Comparison of ENCODE assay signal across 24 mouse cellular contexts in the genomic region with DNA sequence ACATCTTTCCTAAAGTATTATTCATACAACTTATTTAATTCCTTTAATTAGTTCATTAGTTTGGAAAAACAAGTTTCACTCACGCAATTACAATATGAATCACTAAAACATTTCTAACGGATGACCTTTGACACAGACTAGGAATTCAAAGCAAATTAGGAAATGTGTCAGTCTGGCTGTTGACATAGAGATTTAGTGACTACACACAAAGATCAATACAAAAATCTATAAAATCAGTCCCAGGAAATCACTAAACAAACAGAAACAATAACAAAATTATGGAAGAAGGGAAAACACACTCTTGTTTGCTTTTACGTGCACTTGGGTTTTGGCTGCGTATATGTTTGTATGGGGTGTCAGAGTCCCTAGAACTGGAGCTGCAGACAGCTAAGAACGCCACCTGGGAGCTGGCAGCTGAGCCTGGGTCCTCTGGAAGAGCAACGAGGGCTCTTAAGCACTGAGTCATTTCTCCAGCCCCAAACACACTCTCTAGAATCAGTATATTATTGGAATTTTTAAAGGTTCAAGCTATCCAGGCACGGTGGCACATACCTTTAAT. TPM values are rescaled to one million over a fixed set of nuclear protein-coding genes. Genes with fewer than 3 reads are reported as not detected.
DNase-seq lines count a peak whose midpoint lies in the region; ATAC-seq lines count a peak whose summit lies in the region.
"Had no signal": no experiment of that assay in that cellular context is flagged by ENCODE, and none has a peak within 500 bp of the region (broad histone marks: within the 10 kb centered on the region; RNA-seq: fewer than 3 reads in every experiment).

No protein-coding gene starts in this region.

- H3K4me2 ChIP-seq in liver, embryonic 11.5 days = no peak overlapping the region
- H3K4me2 ChIP-seq in liver, embryonic 13.5 days = no peak overlapping the region
- H3K4me2 ChIP-seq in liver, embryonic 16.5 days (ENCODE audit: low read depth, low read length) = no peak overlapping the region
- H3K4me2 ChIP-seq: embryonic facial prominence, embryonic 12.5 days; forebrain, embryonic 13.5 days; forebrain, embryonic 15.5 days had no signal

- no peaks in the 10 kb centered on the region for H3K9me3 ChIP-seq in heart, embryonic 10.5 days
- no peaks in the 10 kb centered on the region for H3K9me3 ChIP-seq in liver, embryonic 11.5 days (ENCODE audit: control insufficient read depth, low read length)
- no peaks in the 10 kb centered on the region for H3K9me3 ChIP-seq in liver, embryonic 13.5 days (replicated peaks)
- H3K9me3 ChIP-seq in liver, embryonic 16.5 days (replicated peaks; ENCODE audit: control insufficient read depth, low read length) = no peaks in the 10 kb centered on the region
- H3K9me3 ChIP-seq: embryonic facial prominence, embryonic 10.5 days; embryonic facial prominence, embryonic 12.5 days; forebrain, embryonic 13.5 days; forebrain, embryonic 15.5 days; G1E had no signal

- WGBS in heart, embryonic 10.5 days = 82% methylated on average over 7 of the region's 7 CpGs
- 81% methylated on average over 7 of the region's 7 CpGs for WGBS in liver, embryonic 11.5 days
- 77% methylated on average over 7 of the region's 7 CpGs for WGBS in liver, embryonic 13.5 days (ENCODE audit: insufficient replicate concordance)
- 77% methylated on average over 7 of the region's 7 CpGs for WGBS in liver, embryonic 16.5 days (ENCODE audit: insufficient replicate concordance)

- peak; percentile 65 for DNase-seq in heart, adult 11 months
- DNase-seq in heart, embryonic 10.5 days (ENCODE audit: low spot score) = no peak
- DNase-seq in liver, embryonic 11.5 days (ENCODE audit: low spot score) = no peak
- no peak for DNase-seq in liver, embryonic 13.5 days
- DNase-seq in gastrocnemius, postnatal 25 days = no peak
- no peak for DNase-seq in adrenal gland, adult 2 months
- DNase-seq in kidney, adult 18-20 months = no peak
- DNase-seq: adrenal gland, adult 8-10 months; adrenal gland, postnatal 14 days; adrenal gland, postnatal 36 days; B cell, adult 2 months; cerebellum, adult 11-12 months; cerebellum, adult 2 months; cerebellum, adult 9-10 months; cerebellum, postnatal 10 days; cerebellum, postnatal 25 days had no signal

- no peak overlapping the region for H3K27ac ChIP-seq in heart, embryonic 10.5 days
- peak overlapping the region; percentile 48; the same call in 1 of the 2 replicates for H3K27ac ChIP-seq in liver, embryonic 11.5 days (ENCODE audit: low read depth, low read length)
- peak overlapping the region; percentile 55 for H3K27ac ChIP-seq in liver, embryonic 13.5 days
- 0 out of 2 replicates have a peak overlapping the region, but pooled peaks have one; percentile 1 for H3K27ac ChIP-seq in liver, embryonic 16.5 days (ENCODE audit: low read length)
- H3K27ac ChIP-seq: embryonic facial prominence, embryonic 10.5 days; embryonic facial prominence, embryonic 12.5 days; forebrain, embryonic 13.5 days; forebrain, embryonic 15.5 days had no signal

- no peak overlapping the region for H3K4me3 ChIP-seq in heart, embryonic 10.5 days
- no peak overlapping the region for H3K4me3 ChIP-seq in liver, embryonic 11.5 days (ENCODE audit: low read depth, low read length)
- H3K4me3 ChIP-seq in liver, embryonic 13.5 days (replicated peaks) = no peak overlapping the region
- H3K4me3 ChIP-seq in liver, embryonic 16.5 days (ENCODE audit: low read depth, low read length) = no peak overlapping the region
- H3K4me3 ChIP-seq: embryonic facial prominence, embryonic 10.5 days; embryonic facial prominence, embryonic 12.5 days; forebrain, embryonic 13.5 days; forebrain, embryonic 15.5 days had no signal

- no peaks in the 10 kb centered on the region for H3K4me1 ChIP-seq in heart, embryonic 10.5 days
- H3K4me1 ChIP-seq in liver, embryonic 11.5 days (replicated peaks; ENCODE audit: control insufficient read depth, insufficient read depth, low read length) = no peaks in the 10 kb centered on the region
- H3K4me1 ChIP-seq in liver, embryonic 13.5 days (replicated peaks) = peaks cover 5% of the 10 kb centered on the region
- H3K4me1 ChIP-seq in liver, embryonic 16.5 days (ENCODE audit: control insufficient read depth, low read depth, low read length) = peaks cover 4% of the 10 kb centered on the region
- H3K4me1 ChIP-seq: embryonic facial prominence, embryonic 12.5 days; forebrain, embryonic 13.5 days; forebrain, embryonic 15.5 days had no signal

- no peak for ATAC-seq in liver, embryonic 11.5 days (replicated peaks; ENCODE audit: low FRiP score)
- no peak for ATAC-seq in liver, embryonic 13.5 days (ENCODE audit: low read depth)
- ATAC-seq in liver, embryonic 16.5 days (ENCODE audit: low read depth) = peak; percentile 54
- ATAC-seq: CD4-positive, CD25-positive, alpha-beta regulatory T cell, adult 4 months; forebrain, embryonic 13.5 days; forebrain, embryonic 15.5 days had no signal

- no peak overlapping the region for H3K9ac ChIP-seq in liver, embryonic 11.5 days (ENCODE audit: low read depth, low read length)
- H3K9ac ChIP-seq in liver, embryonic 13.5 days = no peak overlapping the region
- H3K9ac ChIP-seq in liver, embryonic 16.5 days (ENCODE audit: low read depth, low read length) = no peak overlapping the region
- H3K9ac ChIP-seq: embryonic facial prominence, embryonic 12.5 days; forebrain, embryonic 13.5 days; forebrain, embryonic 15.5 days had no signal

- 0 out of 2 replicates have a peak, but pooled peaks cover 3% of the 10 kb centered on the region for H3K36me3 ChIP-seq in heart, embryonic 10.5 days
- no peaks in the 10 kb centered on the region for H3K36me3 ChIP-seq in liver, embryonic 11.5 days (ENCODE audit: control insufficient read depth, insufficient read depth, low read length)
- peaks cover 17% of the 10 kb centered on the region; the same call in 1 of the 2 replicates for H3K36me3 ChIP-seq in liver, embryonic 13.5 days
- no peaks in the 10 kb centered on the region for H3K36me3 ChIP-seq in liver, embryonic 16.5 days (ENCODE audit: control insufficient read depth, insufficient read depth)
- H3K36me3 ChIP-seq: embryonic facial prominence, embryonic 10.5 days; embryonic facial prominence, embryonic 12.5 days; forebrain, embryonic 15.5 days had no signal

- no peaks in the 10 kb centered on the region for H3K27me3 ChIP-seq in heart, embryonic 10.5 days (ENCODE audit: insufficient read depth, poor library complexity, severe bottlenecking)
- no peaks in the 10 kb centered on the region for H3K27me3 ChIP-seq in liver, embryonic 11.5 days (replicated peaks; ENCODE audit: control insufficient read depth, insufficient read depth, low read length)
- H3K27me3 ChIP-seq in liver, embryonic 13.5 days = no peaks in the 10 kb centered on the region
- H3K27me3 ChIP-seq in liver, embryonic 16.5 days (ENCODE audit: control insufficient read depth, insufficient read depth, low read depth, low read length) = no peaks in the 10 kb centered on the region
- H3K27me3 ChIP-seq: CH12.LX; embryonic facial prominence, embryonic 12.5 days; forebrain, embryonic 13.5 days; forebrain, embryonic 15.5 days had no signal

RNA-seq across cellular contexts. Expression of gene Dcaf6, which starts 38.8 kb away (rescaled TPM):
- 8.7 and 11.8 TPM in 2 replicates for polyA plus RNA-seq in heart, embryonic 10.5 days (2016; fragmentation: Nextera tagmentation; extraction: Ambion mirVana)
- 15.9 and 18.0 TPM in 2 replicates for polyA plus RNA-seq in liver, embryonic 11.5 days (2014; fragmentation: Nextera tagmentation; extraction: Ambion mirVana)
- 13.2 and 15.6 TPM in 2 replicates for polyA plus RNA-seq in liver, embryonic 13.5 days (2015; fragmentation: Nextera tagmentation; extraction: Ambion mirVana)
- polyA plus RNA-seq in liver, embryonic 16.5 days (2015; fragmentation: Nextera tagmentation; extraction: Ambion mirVana) = 14.9 and 17.0 TPM in 2 replicates
- 100 to 1,000 TPM; 202 to 262 TPM for total RNA-seq in gastrocnemius, postnatal 25 days (2021)
- total RNA-seq in adrenal gland, adult 2 months (2021) = 10 to 100 TPM; 31.7 to 34.3 TPM
- 23.2 and 27.9 TPM in 2 replicates for polyA plus RNA-seq in adrenal gland, adult 2 months (2012; rRNA removed)

RNA-seq across cellular contexts. Expression of gene Mpc2, which starts 39.0 kb away (rescaled TPM):
- 145 and 179 TPM in 2 replicates for polyA plus RNA-seq in heart, embryonic 10.5 days (2016; fragmentation: Nextera tagmentation; extraction: Ambion mirVana)
- 187 and 198 TPM in 2 replicates for polyA plus RNA-seq in liver, embryonic 11.5 days (2014; fragmentation: Nextera tagmentation; extraction: Ambion mirVana)
- polyA plus RNA-seq in liver, embryonic 13.5 days (2015; fragmentation: Nextera tagmentation; extraction: Ambion mirVana) = 230 and 248 TPM in 2 replicates
- polyA plus RNA-seq in liver, embryonic 16.5 days (2015; fragmentation: Nextera tagmentation; extraction: Ambion mirVana) = 292 and 315 TPM in 2 replicates
- total RNA-seq in gastrocnemius, postnatal 25 days (2021) = 100 to 1,000 TPM; 333 to 337 TPM
- 100 to 1,000 TPM; 166 to 287 TPM for total RNA-seq in adrenal gland, adult 2 months (2021)
- 194 and 215 TPM in 2 replicates for polyA plus RNA-seq in adrenal gland, adult 2 months (2012; rRNA removed)
